8 mouse cellular contexts compared by ENCODE assay signal in genomic region chr9:102933925-102934721, GRCm38 (mm10). TPM values are rescaled to one million over a fixed set of nuclear protein-coding genes. Genes with fewer than 3 reads are reported as not detected.
DNase-seq lines count a peak whose midpoint lies in the region; ATAC-seq and TF ChIP-seq lines count a peak whose summit lies in the region.

No protein-coding gene starts in this region.

- H3K4me3 ChIP-seq in intestine, postnatal 0 days (ENCODE audit: low read depth, low read length), result peak overlapping the region; percentile 16
- H3K4me3 ChIP-seq in midbrain, embryonic 10.5 days, result peak overlapping the region; percentile 32

- peak overlapping the region; percentile 54 for H3K27ac ChIP-seq in intestine, postnatal 0 days (ENCODE audit: low read depth, low read length)
- H3K27ac ChIP-seq in midbrain, embryonic 10.5 days (replicated peaks), result no peak overlapping the region

- 14% methylated on average over 20 of the region's 20 CpGs for WGBS in intestine, postnatal 0 days
- 52% methylated on average over 20 of the region's 20 CpGs for WGBS in midbrain, embryonic 10.5 days

- no peaks in the 10 kb centered on the region for H3K9me3 ChIP-seq in intestine, postnatal 0 days (ENCODE audit: control insufficient read depth)
- no peaks in the 10 kb centered on the region for H3K9me3 ChIP-seq in midbrain, embryonic 10.5 days (replicated peaks)

- H3K4me1 ChIP-seq in intestine, postnatal 0 days (replicated peaks; ENCODE audit: control insufficient read depth, insufficient read depth, low read length), result 0 out of 2 replicates have a peak, but pooled peaks cover 4% of the 10 kb centered on the region
- H3K4me1 ChIP-seq in midbrain, embryonic 10.5 days, result peaks cover 6% of the 10 kb centered on the region; the same call in 1 of the 2 replicates

- no peak for TF ChIP-seq CTCF in intestine, postnatal 0 days (IDR thresholded peaks at IDR 0.05; ENCODE audit: low read depth)

- H3K36me3 ChIP-seq in intestine, postnatal 0 days (ENCODE audit: control insufficient read depth, insufficient read depth), result no peaks in the 10 kb centered on the region
- no peaks in the 10 kb centered on the region for H3K36me3 ChIP-seq in midbrain, embryonic 10.5 days

- DNase-seq in cerebellum, postnatal 10 days, result peak; percentile 22 to 24
- DNase-seq in cerebellum, adult 9-10 months, result no peak
- DNase-seq in embryo, embryonic 11 days, result peak; percentile 12
- no peak for DNase-seq in midbrain, embryonic 10.5 days (ENCODE audit: low spot score)
- no peak for DNase-seq in right cerebral cortex, postnatal 14 days
- DNase-seq in thymus, postnatal 14 days, result no peak
- DNase-seq in spleen, adult 18-20 months, result no peak

- H3K4me2 ChIP-seq in intestine, postnatal 0 days (replicated peaks; ENCODE audit: low read depth), result peak overlapping the region; percentile 59

- H3K27me3 ChIP-seq in intestine, postnatal 0 days (replicated peaks; ENCODE audit: control insufficient read depth, insufficient read depth, low read length), result no peaks in the 10 kb centered on the region
- H3K27me3 ChIP-seq in midbrain, embryonic 10.5 days (ENCODE audit: low read depth, poor library complexity, severe bottlenecking), result no peaks in the 10 kb centered on the region

- no peak overlapping the region for H3K9ac ChIP-seq in intestine, postnatal 0 days (ENCODE audit: low read depth, low read length)

- peak; percentile 98 for ATAC-seq in intestine, postnatal 0 days

RNA-seq across cellular contexts. Expression of gene Slco2a1, which starts 54.4 kb away (rescaled TPM):
- 41.2 and 45.9 TPM in 2 replicates for polyA plus RNA-seq in intestine, postnatal 0 days (2015; fragmentation: Nextera tagmentation; extraction: Ambion mirVana)
- polyA plus RNA-seq in midbrain, embryonic 10.5 days (2016; fragmentation: Nextera tagmentation; extraction: Ambion mirVana), result 0.17 and 0.25 TPM in 2 replicates

Comparison
In these comparisons a context has a peak if more than half of its experiments do, and no peak if none do; other contexts are left out.
1. DNase-seq: peak in cerebellum, postnatal 10 days (2 of 2) and embryo, embryonic 11 days (single experiment); none in cerebellum, adult 9-10 months (single experiment), midbrain, embryonic 10.5 days (single experiment), right cerebral cortex, postnatal 14 days (single experiment), thymus, postnatal 14 days (single experiment) and spleen, adult 18-20 months (0 of 2).
2. RNA of gene Slco2a1, which starts 54.4 kb away (polyA plus RNA-seq): 41.2 to 45.9 TPM in intestine, postnatal 0 days; 0.17 to 0.25 TPM in midbrain, embryonic 10.5 days; every median in the first group is over 10 times any median in the second.